Mouse (Mus musculus) lung, embryonic 16.5 days (tissue): ENCODE measurements around the gene Kdelr3. TPM values are rescaled to one million over a fixed set of nuclear protein-coding genes. Genes with fewer than 3 reads are reported as not detected.

Experiments
- microRNA-seq: library from miRNA; unstranded; fragments of <30 nt; microRNA quantifications from one replicate; pipeline ENCODE4, GENCODE M21; 2016
- polyA plus RNA-seq: library from polyadenylated mRNA; unstranded; fragments of >200 nt; fragmentation: Nextera tagmentation; extraction: Ambion mirVana; gene quantifications from 2 replicates; pipeline ENCODE4 v1.2.1, GENCODE M21; 2015

Kdelr3 gene
- polyA plus RNA-seq, 1 experiment from 2014 or later: 78.6 TPM

Small RNA genes lying within 50 kb of the gene (microRNA-seq; reads per million reads assigned to microRNA genes)
- gene Gm44302: not detected

Other genes with a start within 250 kb of the Kdelr3 start
- 4.1 and 6.2 TPM in 2 replicates for gene Baiap2l2, start 230.9 kb upstream of the Kdelr3 start, polyA plus RNA-seq
- gene Pla2g6, start 188.0 kb upstream of the Kdelr3 start, polyA plus RNA-seq: 20.1 and 22.4 TPM in 2 replicates
- gene Maff, start 169.8 kb upstream of the Kdelr3 start, polyA plus RNA-seq: 5.2 and 6.5 TPM in 2 replicates
- gene Tmem184b, start 112.8 kb upstream of the Kdelr3 start, polyA plus RNA-seq: 71.1 and 78.2 TPM in 2 replicates
- gene Csnk1e, start 60.8 kb upstream of the Kdelr3 start, polyA plus RNA-seq: 54.7 and 58.0 TPM in 2 replicates
- gene Kcnj4, start 11.2 kb upstream of the Kdelr3 start, polyA plus RNA-seq: not detected in 2 replicates
- 45.0 and 45.3 TPM in 2 replicates for gene Ddx17, start 30.3 kb downstream of the Kdelr3 start, polyA plus RNA-seq
- 3.2 and 3.3 TPM in 2 replicates for gene Dmc1, start 88.7 kb downstream of the Kdelr3 start, polyA plus RNA-seq
- gene Fam227a, start 142.5 kb downstream of the Kdelr3 start, polyA plus RNA-seq: 1.4 and 1.8 TPM in 2 replicates
- gene Cby1, start 142.8 kb downstream of the Kdelr3 start, polyA plus RNA-seq: 72.4 and 73.0 TPM in 2 replicates
- gene Tomm22, start 154.4 kb downstream of the Kdelr3 start, polyA plus RNA-seq: 225 and 239 TPM in 2 replicates
- 15.8 and 16.1 TPM in 2 replicates for gene Josd1, start 171.5 kb downstream of the Kdelr3 start, polyA plus RNA-seq
- gene Gtpbp1, start 174.4 kb downstream of the Kdelr3 start, polyA plus RNA-seq: 30.1 and 30.4 TPM in 2 replicates
- 7.8 and 8.0 TPM in 2 replicates for gene Sun2, start 226.1 kb downstream of the Kdelr3 start, polyA plus RNA-seq